In genomic region chr5:3803292-3804165, GRCm38 (mm10) we compare ENCODE assay signal across 8 mouse cellular contexts. TPM values are rescaled to one million over a fixed set of nuclear protein-coding genes. Genes with fewer than 3 reads are reported as not detected.
A peak's percentile ranks its signal among the peaks of the same experiment; 100 is the strongest.
DNase-seq lines count a peak whose midpoint lies in the region; ATAC-seq and TF ChIP-seq lines count a peak whose summit lies in the region.

No protein-coding gene starts in this region.

- peaks cover 26% of the 10 kb centered on the region for H3K4me1 ChIP-seq in forebrain, embryonic 13.5 days
- H3K4me1 ChIP-seq in liver, embryonic 12.5 days, result peaks cover 39% of the 10 kb centered on the region
- no peaks in the 10 kb centered on the region for H3K4me1 ChIP-seq in olfactory bulb, adult 2 months (ENCODE audit: control insufficient read depth, insufficient read depth, low read length)

- peak overlapping the region; percentile 92 for H3K27ac ChIP-seq in forebrain, embryonic 13.5 days
- peak overlapping the region; percentile 96 for H3K27ac ChIP-seq in liver, embryonic 12.5 days
- H3K27ac ChIP-seq in olfactory bulb, adult 2 months (ENCODE audit: insufficient read depth, low read depth, low read length), result peak overlapping the region; percentile 48; the same call in 1 of the 2 replicates

- H3K9ac ChIP-seq in forebrain, embryonic 13.5 days, result peak overlapping the region; percentile 89
- H3K9ac ChIP-seq in liver, embryonic 12.5 days, result peak overlapping the region; percentile 90

- no peaks in the 10 kb centered on the region for H3K27me3 ChIP-seq in forebrain, embryonic 13.5 days
- H3K27me3 ChIP-seq in liver, embryonic 12.5 days (replicated peaks), result no peaks in the 10 kb centered on the region

- H3K4me2 ChIP-seq in forebrain, embryonic 13.5 days, result peak overlapping the region; percentile 76
- peak overlapping the region; percentile 84 for H3K4me2 ChIP-seq in liver, embryonic 12.5 days

- peak; percentile 2 for DNase-seq in layer of hippocampus, adult 9-10 months (ENCODE audit: low spot score)
- no peak for DNase-seq in layer of hippocampus, postnatal 36 days
- DNase-seq in NIH3T3 (ENCODE audit: low read depth), result peak; percentile 67
- no peak for DNase-seq in gastrocnemius, postnatal 14 days
- no peak for DNase-seq in ovary, adult 18-20 months (ENCODE audit: low spot score)

- H3K9me3 ChIP-seq in forebrain, embryonic 13.5 days (replicated peaks), result no peaks in the 10 kb centered on the region
- no peaks in the 10 kb centered on the region for H3K9me3 ChIP-seq in liver, embryonic 12.5 days (replicated peaks)

- no peak for TF ChIP-seq POLR2A in olfactory bulb, adult 2 months (IDR thresholded peaks at IDR 0.05; ENCODE audit: insufficient read depth, low read depth, low read length)

- intact Hi-C loops in gastrocnemius, postnatal 14 days (cut with DNase I; ENCODE audit: low total_unique reads), result no loop called here

- under 1% methylated on average over 36 of the region's 36 CpGs for WGBS in forebrain, embryonic 13.5 days
- WGBS in liver, embryonic 12.5 days (ENCODE audit: insufficient replicate concordance), result under 1% methylated on average over 34 of the region's 36 CpGs
- WGBS in olfactory bulb, adult 2 months, result under 1% methylated on average over 36 of the region's 36 CpGs

- peak overlapping the region; percentile 89 for H3K4me3 ChIP-seq in forebrain, embryonic 13.5 days
- peak overlapping the region; percentile 89 for H3K4me3 ChIP-seq in liver, embryonic 12.5 days
- peak overlapping the region; percentile 97 for H3K4me3 ChIP-seq in olfactory bulb, adult 2 months (ENCODE audit: insufficient read depth, low read depth, low read length)

- H3K36me3 ChIP-seq in forebrain, embryonic 13.5 days (ENCODE audit: poor library complexity, severe bottlenecking), result no peaks in the 10 kb centered on the region
- H3K36me3 ChIP-seq in liver, embryonic 12.5 days, result peaks cover 10% of the 10 kb centered on the region

- peak; percentile 81 for ATAC-seq in forebrain, embryonic 13.5 days
- peak; percentile 80 for ATAC-seq in liver, embryonic 12.5 days

- TF ChIP-seq CTCF in olfactory bulb, adult 2 months (IDR thresholded peaks at IDR 0.05; ENCODE audit: insufficient read depth, low read depth, low read length), result no peak

RNA-seq across cellular contexts. Expression of gene Krit1, which starts 0.5 kb away (rescaled TPM):
- total RNA-seq in layer of hippocampus, postnatal 36 days (2021), result 10 to 100 TPM; 59.7 to 66.2 TPM
- 74.7 and 74.8 TPM in 2 replicates for polyA plus RNA-seq in forebrain, embryonic 13.5 days (2015; fragmentation: Nextera tagmentation; extraction: Ambion mirVana)
- 31.8 and 33.3 TPM in 2 replicates for polyA plus RNA-seq in liver, embryonic 12.5 days (2016; fragmentation: Nextera tagmentation; extraction: Ambion mirVana)
- polyA plus RNA-seq in olfactory bulb, adult 2 months (2012; ENCODE audit: insufficient read depth, insufficient read length, low replicate concordance, missing spikeins), result not detected in 2 replicates
- total RNA-seq in gastrocnemius, postnatal 14 days (2021), result 10 to 100 TPM; 14.5 to 15.3 TPM

RNA-seq across cellular contexts. Expression of gene Ankib1, which starts 0.8 kb away (rescaled TPM):
- 100 to 1,000 TPM; 103 to 105 TPM for total RNA-seq in layer of hippocampus, postnatal 36 days (2021)
- polyA plus RNA-seq in forebrain, embryonic 13.5 days (2015; fragmentation: Nextera tagmentation; extraction: Ambion mirVana), result 15.6 and 16.7 TPM in 2 replicates
- 9.8 and 10.0 TPM in 2 replicates for polyA plus RNA-seq in liver, embryonic 12.5 days (2016; fragmentation: Nextera tagmentation; extraction: Ambion mirVana)
- not detected in 2 replicates for polyA plus RNA-seq in olfactory bulb, adult 2 months (2012; ENCODE audit: insufficient read depth, insufficient read length, low replicate concordance, missing spikeins)
- total RNA-seq in gastrocnemius, postnatal 14 days (2021), result 10 to 100 TPM; 18.2 to 19.0 TPM

RNA-seq across cellular contexts. Expression of gene Lrrd1, which starts 41.4 kb away (rescaled TPM):
- total RNA-seq in layer of hippocampus, postnatal 36 days (2021), result under 1 TPM; 0.20 to 0.22 TPM
- polyA plus RNA-seq in forebrain, embryonic 13.5 days (2015; fragmentation: Nextera tagmentation; extraction: Ambion mirVana), result 0.10 and 0.11 TPM in 2 replicates
- polyA plus RNA-seq in liver, embryonic 12.5 days (2016; fragmentation: Nextera tagmentation; extraction: Ambion mirVana), result 0.05 TPM in 1 of 2 replicates, not detected in the other
- not detected in 2 replicates for polyA plus RNA-seq in olfactory bulb, adult 2 months (2012; ENCODE audit: insufficient read depth, insufficient read length, low replicate concordance, missing spikeins)
- not detected for total RNA-seq in gastrocnemius, postnatal 14 days (2021)

Comparison
In these comparisons a context has a peak if more than half of its experiments do, and no peak if none do; other contexts are left out.
1. DNase-seq: peak in layer of hippocampus, adult 9-10 months (single experiment) and NIH3T3 (single experiment); none in layer of hippocampus, postnatal 36 days (0 of 2), gastrocnemius, postnatal 14 days (single experiment) and ovary, adult 18-20 months (single experiment).
2. Peak in every context shown above with its lines, with median percentiles within 50 percentile points of each other: H3K27ac ChIP-seq and H3K4me3 ChIP-seq.